Mouse (Mus musculus): ENCODE measurements around the gene Ltk. TPM values are rescaled to one million over a fixed set of nuclear protein-coding genes. Genes with fewer than 3 reads are reported as not detected.
A peak's percentile ranks its signal among the peaks of the same experiment; 100 is the strongest.
"Not testable (repeated sequence)": the region's sequence is repeated elsewhere in the genome, so short reads cannot be mapped to it uniquely, and the experiment has no call there.

Ltk gene
- total RNA-seq, 2 experiments from 2014 or later = 0.57 to 1.3 TPM

DNA sequence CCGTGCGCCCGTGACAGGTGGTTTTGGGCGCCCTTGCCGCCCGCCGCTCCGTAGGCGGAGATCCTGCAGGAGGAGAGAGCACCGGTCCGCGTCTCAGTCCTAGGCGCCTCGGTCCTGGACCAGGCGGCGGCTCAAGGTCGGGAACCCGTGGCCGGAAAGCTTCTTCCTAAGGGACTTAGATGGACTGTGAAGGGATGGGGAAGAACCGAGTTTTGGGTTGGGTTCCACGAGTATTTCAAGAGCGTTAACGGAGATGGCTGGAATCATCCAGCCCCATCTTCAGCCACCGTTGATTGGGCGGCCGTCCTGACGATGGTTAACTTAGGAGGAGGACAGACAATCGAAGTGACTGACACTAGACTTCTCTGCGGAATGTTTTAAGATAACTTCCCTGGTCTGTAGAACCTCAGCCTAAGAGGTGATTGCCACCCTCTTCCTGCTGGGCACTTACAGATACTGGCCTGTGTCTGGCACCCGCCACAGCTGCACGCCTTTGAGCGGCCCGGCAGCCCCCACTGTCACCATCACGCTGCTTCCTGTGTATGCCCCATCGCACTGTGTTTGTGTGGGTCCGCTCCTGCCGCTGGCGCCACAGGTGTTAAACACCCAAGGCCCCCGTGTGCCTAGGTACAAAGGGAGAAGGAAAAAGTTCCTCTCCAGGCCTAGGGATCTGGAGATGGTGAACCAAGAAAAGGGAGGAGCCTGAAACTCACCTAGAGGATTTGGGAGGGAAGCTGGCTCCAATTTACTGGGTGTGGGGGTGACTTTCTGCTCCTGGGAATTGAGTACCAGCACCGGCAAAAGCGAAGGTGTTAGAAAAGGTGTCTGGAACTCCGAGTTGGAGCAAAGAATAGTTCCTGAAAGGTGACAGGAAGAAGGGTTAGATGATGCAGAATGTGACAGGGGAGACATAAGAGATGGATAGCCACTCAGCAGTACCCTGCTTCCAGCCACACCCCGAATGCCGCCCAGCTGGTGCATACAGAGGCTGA lies 1.1 kb downstream of the Ltk start:
- DNase-seq = no peak

DNA sequence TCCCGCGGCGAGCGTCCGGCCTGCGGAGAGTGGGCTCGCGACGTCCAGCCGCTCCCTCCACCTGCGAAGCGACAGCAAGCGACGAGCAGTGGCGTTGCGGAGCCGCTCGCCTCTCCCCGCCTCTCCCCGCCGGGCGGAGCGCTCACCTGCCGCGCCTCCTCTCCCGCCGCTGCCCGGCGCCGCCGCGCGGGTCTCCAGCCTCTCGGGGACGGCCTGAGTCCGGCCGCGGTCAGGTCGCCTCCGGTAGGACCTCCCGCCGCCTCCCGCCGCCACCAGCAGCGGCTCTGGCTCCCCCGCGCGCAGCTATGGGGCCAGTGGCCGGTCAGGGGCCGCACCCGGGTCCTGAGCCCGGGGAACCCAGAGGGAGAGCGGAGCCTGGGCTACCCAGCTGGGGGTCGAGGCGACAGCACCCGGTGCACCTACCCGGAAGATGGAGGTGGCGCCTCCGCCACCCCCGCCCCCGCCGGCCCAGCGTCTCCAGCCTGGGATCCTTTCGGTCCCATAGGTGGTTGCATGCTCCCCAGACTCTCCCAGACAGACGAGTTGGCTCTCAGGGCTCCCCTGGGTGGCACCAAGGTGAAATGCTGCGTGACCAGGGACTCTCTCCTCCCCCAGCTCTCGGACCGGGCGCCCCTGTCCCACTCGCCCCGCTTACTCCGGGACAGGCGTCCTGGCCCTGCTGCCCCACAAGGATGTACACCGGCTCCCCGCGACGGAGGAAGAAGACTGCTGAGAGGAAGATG lies 2.0 kb downstream of the Ltk start:
- DNase-seq = peak; percentile 46

DNA sequence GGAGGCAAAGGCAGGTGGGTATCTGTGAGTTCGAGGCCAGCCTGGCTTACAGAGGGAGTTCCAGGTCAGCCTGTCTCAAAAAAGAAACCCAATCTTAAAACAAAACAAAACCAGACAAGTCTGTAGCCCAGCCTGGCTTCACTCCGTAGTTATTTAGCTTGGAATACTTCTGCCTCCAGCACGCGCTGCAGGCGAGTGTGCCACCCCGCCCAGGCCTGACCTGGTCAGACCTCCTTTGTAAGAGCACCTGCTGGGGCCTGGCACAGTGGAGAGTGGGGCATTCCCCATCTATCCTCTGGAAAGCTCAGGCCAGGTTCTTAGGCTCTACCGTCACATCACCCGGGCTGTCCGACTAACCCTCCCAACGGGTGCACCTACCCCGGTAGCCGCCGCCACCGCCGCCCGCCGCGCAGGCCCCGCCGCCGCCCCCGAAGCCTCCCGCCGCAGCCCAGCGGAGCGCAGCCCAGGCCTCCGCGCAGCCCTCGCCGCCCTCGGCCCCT lies 2.6 kb downstream of the Ltk start:
- DNase-seq = no peak

DNA sequence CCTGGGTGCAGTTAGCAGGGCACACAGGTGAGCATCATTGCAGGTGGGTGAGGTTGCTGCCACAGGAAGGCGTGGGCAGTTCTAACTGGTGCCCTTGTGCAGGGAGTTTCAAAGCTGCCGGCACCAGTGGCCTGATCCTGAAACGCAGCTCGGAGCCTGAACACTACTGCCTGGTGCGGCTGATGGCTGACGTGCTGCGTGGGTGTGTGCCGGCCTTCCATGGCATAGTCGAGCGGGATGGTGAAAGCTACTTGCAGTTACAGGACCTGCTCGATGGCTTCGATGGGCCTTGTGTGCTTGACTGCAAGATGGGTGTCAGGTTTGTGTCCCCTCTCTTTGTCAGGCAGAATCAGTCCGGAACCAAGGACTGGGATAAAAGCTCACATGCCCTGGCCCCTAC lies 11.0 kb downstream of the Ltk start:
- no peak for DNase-seq

DNA sequence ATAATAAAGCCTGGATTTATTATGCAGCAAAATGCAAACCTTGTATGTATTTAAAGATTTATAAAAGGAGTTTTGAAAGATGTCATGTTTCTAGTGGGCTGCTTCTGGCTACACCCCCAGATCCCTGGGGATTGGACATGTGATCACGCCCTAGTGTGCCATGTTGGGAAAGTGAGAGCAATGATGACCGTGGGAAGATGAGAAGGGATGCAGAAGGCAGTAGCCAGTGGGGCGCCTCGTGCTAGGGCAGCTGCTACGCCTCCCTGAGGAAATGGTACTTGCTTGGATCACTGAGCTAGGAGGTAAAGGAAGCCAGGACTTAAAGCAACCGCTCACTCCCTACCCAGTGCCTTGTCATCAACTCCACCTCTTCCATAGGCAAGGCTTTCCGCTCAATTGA lies 12.7 kb downstream of the Ltk start:
- no peak for DNase-seq

DNA sequence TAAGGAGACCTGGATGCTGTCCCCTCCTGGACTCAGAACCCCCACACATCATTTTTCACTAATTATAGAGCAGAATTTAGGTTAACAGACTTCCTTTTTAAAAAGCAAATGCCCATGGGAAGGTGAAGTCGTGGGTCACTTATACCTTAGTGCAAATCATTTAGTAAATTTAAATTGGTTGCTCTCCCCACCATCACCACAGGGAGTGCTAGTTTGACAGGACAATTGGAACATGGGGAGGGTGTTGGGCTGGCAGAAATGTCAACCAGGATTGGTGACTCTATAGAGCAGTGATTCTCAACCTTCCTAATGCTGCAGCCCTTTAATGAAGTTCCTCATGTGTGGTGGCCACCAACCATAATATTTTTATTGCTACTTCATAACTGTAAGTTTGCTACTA lies 14.9 kb downstream of the Ltk start:
- DNase-seq = peak; percentile 36

DNA sequence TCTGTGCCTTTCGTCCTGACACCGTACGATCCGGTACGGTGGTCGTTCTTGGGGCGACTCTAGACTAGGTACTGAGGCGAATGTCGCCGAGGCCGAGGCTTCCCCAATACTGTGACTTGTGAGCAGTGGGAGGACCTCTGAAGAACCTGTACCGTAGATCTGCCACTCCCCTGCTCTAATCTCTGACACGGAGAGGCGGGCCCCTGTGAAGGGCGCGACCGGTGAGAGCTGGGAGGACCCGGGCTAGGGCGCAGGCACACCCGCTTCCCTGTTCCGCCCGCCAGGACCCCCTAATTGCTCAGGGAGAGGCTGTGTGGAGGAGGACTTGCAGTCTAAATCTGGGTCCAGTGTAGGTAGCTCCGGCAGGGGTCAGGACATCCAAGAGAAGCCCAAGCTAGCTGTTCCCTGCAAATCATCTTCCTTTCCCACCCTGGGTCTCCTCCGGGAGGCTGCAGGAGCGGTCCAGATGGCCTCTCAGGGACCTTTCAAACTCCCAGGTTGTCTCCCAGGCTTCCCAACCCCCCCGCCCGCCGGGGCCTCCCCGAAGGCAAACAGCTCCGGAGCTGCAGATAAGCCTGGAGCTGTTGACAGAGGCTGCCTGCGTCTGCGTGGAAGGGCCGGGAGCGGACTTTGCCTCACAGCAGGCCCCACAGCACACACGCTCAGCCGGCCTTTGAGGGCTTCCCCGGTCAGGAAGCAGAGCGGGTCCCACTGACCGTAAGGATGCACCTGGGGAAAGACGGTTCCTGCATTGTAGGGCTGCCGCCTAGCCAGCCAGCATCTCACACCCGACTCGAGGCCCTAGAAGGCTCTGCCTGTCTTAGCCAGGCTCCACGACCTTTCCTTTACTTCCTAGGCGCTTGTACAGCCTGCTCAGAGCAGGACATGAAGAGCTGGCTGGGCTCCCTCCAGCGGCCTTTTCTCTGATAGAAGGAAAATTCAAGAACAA lies 15.8 kb downstream of the Ltk start:
- DNase-seq = peak; percentile 47

DNA sequence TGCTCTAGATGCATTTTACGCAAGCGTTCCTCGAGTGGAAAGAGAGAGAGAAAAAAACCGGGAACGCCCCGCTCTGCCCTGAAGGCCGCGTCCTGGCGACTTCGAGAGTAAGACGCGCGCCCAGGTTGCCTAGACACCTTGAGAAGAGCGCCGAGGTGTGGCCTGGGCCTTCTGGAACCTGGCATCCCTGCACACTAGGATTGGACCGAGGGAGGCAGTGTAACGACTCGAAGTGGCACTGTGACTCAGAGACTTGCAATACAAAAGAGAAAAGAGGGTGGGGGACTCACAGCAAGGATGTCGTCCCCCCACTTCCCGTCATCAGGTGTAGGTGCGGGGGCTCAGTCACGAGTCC lies 16.4 kb downstream of the Ltk start:
- DNase-seq = no peak

DNA sequence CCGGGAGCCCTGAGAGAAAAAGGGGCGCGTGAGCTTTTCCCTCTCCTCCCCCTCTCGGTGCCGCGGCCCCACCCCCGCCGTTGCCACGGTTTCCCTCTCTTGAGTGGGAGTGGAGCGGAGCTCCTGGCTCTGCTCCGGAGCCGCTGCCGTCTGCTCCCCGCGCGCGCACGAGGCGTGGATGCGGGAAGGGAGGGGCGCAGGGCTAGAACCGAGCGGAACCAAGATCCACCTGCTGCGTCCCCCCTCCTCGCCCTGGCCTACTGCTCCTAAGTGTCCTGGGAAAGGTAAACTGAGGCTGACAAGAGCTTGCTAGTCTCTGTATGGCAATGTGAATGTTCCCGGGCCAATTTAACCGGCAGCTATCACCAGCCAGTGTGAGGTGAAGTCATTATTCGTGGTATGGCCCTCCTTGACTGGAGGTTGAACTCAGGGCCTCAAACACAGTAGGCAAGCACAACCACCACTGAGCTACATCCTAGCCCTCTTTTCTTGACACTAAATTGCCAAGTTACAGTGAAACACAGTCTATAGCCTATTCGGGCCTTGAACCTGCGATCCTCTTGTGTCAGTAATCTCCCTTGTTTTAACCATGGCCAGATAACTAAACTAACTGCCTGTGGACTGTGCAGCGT lies 16.9 kb downstream of the Ltk start:
- peak; percentile 16 for DNase-seq

DNA sequence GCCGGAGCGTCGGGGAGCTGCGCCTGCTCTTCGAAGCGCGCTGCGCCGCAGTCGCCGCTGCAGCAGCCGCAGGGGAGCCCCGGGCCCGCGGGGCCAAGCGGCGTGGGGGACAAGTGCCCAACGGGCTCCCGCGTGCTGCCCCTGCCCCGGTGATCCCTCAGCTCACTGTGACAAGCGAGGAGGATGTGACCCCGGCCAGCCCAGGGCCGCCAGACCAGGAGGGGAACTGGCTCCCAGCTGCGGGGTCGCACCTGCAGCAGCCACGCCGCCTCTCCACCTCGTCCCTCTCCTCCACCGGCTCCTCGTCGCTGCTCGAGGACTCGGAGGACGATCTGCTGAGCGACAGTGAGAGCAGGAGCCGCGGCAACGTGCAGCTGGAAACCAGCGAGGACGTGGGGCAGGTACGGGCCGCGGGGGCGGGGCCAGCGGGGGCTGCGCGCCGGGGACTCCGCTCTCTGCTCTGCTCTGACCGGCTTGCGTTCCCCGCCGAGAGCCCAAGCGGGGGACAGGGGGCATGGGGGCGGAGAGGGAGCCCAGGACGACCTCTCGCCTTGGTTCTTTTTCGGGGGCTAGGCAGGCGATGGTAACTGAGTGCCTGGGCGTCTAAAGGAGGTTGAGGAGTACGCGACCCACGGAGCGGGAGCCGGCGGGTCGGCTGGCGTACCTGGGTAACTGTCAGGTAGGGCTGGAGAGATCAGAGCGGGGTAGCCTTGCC lies 17.6 kb downstream of the Ltk start:
- DNase-seq = peak; percentile 60

DNA sequence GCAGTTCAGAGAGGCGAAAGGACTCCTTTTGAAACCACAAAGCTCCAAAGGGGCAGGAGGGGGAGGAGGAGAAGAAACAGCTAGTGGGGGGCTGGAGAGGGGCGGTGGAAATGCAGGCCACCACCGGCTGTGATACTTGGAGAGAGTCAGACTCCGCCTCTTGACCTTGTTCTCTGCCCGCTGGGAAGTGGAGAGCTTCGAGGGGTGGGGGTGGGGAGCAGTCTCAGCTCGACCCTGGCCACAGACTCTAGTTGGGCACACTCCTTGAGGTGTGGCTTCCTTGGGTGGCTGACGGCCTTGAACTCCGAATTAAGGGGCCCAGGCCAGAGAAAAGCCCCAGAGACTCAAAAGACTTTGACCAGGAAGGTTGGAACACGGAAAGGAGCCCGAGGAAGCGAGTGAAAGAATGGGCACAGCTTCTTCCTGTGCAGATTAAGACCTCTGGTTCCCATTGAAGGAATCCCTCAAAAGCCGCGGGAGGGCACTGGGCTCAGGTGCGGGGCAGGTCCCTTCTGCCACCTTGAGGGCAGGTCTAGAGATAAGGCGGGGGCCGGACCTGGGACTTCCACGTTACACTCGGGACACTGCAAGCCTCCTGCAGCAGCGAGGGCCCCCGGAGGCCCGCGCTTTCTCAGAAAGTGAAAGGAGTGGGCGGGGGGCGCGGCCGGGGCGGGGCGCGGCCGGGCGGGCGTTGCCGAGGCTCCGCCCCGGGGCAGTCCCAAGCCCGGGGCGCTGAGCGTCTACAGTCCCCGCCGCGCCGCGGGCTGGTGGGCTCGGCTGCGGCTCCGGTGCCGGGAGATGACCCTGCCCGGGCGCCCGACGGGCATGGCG lies 18.4 kb downstream of the Ltk start, which contains the start of gene Itpka:
TSS of gene Itpka (plus strand) at position 757 of the 831 bp plus-strand sequence.
- DNase-seq = peak; percentile 84

DNA sequence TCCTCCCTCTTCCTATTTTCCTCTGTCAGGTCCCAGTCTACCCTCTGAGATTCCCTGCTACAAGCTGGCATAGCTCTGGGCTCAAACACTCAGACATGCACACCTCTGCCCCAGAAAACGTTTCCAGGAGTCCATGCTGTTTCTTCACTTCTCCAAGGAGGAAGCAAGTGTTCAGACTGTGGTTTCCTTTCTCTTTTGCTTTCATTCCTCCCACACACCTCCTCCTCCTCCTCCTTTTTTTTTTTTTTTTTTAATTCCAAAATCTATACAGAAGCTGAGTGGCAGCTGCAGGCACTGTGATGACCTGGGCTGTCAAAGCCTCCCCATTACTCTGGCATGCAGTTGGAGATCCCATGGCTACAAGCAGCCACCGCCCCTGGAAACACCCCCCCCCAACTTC lies 19.7 kb downstream of the Ltk start:
- no peak for DNase-seq

DNA sequence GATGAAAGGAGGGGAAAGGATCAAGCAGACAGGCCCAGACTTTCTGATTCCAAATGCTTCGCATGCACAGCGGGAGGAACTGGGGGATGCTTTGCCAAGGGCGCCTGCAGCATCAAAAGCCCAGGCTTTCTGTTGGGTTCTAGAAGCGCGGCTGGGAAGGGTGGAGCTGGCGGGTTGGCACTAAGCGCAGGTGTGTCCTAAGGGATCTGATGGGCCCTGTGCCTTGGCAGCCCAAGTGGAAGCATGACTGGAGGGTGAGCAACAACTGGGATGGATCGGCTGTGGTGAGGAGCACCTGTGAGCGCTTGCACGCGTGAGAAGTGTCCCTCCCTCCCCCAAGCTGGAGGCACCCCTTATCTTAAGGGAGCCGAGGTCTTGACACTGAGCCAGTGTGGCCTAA lies 23.1 kb downstream of the Ltk start:
- DNase-seq = peak; percentile 51

DNA sequence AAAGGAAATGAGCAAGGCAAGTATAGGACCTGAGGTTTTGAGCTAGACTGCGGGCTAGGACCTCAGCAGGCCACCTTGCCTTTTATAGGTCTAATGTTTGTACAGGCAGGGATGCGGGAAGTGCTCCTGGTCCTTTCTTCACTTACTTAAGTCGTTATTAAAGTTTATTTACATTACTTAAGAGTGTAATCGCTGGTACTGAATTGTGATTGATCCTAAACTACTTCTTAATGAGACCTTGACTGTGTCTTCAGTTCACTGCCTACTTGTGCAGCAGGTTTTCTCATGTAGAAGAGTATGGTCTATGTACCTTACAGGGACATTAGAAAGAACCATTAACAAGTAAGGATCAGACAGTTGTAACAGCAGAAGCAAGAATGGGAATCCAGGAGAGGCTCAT lies 29.5 kb downstream of the Ltk start:
- no peak for DNase-seq

DNA sequence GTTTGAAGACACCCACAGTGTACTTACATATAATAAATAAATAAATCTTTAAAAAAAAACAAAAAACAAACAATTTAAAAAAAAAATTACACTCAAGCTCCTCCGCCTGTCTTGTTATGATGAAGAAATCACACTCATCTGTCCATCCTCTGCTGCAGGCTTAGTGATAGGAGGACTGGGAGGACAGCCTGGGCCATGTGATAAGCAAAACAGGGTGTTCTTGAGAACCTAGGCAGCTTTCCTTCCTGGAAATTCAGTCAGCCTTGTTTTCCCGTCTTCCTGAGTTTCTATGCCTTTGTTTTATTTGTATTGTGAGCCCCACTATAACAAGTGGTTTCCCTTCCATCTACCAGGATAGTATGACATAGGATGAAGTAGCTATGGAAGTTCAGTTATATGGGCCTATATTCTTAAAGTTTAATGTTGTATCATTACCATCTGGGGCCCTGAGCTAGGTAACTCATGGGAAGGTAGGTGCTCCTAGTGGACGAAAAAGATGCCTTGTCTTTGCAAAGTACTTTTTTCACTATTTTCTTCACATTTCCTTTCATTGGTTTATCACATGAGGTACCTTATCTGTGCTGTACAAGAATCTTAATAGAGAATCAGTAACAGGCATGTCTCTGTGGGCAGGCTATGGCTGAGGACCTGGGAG lies 32.3 kb downstream of the Ltk start:
- DNase-seq = no peak

DNA sequence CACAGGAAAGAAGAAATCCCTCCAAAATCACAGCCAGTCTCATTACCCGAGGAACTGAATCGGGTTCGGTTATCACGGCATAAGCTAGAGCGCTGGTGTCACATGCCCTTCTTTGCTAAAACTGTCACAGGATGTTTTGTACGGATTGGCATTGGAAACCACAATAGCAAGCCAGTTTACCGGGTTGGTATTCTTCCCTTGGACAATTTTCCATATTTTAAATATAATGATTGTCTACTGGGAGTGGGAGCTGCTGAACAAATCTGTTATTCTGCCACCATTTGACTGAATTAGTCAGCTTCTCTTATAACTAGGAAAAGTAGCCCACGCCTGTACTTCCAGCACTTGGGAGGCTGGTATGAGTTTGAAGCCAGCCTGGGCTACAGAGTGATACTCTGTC lies 39.2 kb downstream of the Ltk start:
- no peak for DNase-seq

DNA sequence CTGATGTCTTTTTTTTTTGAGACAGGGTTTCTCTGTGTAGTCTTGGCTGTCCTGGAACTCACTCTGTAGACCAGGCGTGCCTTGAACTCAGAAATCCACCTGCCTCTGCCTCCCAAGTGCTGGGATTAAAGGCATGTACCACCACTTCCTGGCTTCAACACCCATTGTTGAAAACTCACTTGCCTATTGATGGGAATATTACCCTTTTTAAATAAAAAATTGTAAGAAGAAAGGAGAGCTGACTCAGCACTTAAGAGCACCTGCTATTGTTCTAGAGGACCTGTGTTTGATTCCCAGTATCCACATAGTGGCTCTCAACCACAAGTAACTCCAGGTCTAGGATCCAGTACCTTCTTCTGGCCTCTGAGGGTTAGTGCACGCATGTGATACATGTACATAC lies 44.4 kb downstream of the Ltk start:
- not testable (repeated sequence) for DNase-seq

DNA sequence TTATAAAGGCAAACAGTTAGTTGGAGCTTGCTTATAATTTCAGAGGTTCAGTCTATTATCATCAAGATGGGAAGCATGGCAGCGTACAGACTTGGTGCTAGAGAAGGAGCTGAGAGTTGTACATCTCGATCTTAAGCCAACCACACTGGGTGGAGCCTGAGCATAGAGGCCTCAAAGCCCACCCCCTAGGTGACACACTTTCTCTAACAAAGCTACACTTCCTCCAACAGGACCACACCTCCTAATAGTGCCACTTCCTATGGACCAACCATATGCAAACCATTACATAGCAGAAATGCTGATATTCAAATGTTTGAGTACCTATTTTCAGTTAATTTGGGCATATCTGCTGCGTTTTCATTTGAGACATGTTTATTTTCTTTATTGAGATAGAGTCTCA lies 50.2 kb downstream of the Ltk start:
- no peak for DNase-seq

DNA sequence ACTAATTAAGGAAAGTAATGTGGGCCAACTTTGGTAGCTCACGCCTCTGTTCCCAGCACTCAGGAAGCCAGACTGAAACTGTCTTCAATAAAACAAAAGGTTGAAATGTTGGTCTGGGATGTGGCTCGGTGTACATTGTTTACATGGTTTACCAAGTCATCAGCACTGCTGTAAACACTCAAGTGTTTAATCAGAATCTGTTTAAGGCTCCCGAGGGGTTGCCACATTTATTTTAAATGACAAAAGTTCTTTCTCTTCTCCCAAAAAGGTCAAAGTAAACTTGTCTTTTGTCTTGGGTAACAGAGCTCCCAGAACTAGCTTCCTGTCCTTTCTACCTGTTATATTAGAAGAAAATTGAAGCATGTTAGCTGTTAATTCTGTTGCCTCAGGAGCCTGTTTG lies 52.6 kb downstream of the Ltk start:
- DNase-seq = no peak

Measured in adrenal gland, postnatal 10 days (tissue).